Mouse (Mus musculus) cerebellum, adult 2 months (tissue): Measurements from ENCODE around the gene Sox8. TPM values are rescaled to one million over a fixed set of nuclear protein-coding genes. Genes with fewer than 3 reads are reported as not detected.

Source experiments
- DNase-seq, 2 experiments: peaks; one replicate each; pipeline ENCODE4 v3.0.0; 2021
- H3K27ac ChIP-seq: fragments of 200-500 bp; 2 replicates; pipeline ENCODE4 v1.5.1; 2012; ENCODE audit warnings: low read length, control low read depth, inconsistent platforms; ENCODE audit not compliant: insufficient read depth
- H3K27me3 ChIP-seq: fragments of 200-500 bp; 2 replicates; pipeline ENCODE4 v1.6.1; 2012; ENCODE audit warnings: inconsistent platforms, mild to moderate bottlenecking, low read length, moderate library complexity; ENCODE audit not compliant: control insufficient read depth, insufficient read depth
- H3K4me1 ChIP-seq: fragments of 200-500 bp; 2 replicates; pipeline ENCODE4 v1.6.1; 2011; ENCODE audit warnings: low read length; ENCODE audit not compliant: control insufficient read depth, insufficient read depth
- H3K4me3 ChIP-seq: fragments of 200-500 bp; replicated peaks from 2 replicates; pipeline ENCODE3; 2011; ENCODE audit warnings: mild to moderate bottlenecking, low read depth, low read length, control low read depth; ENCODE audit not compliant: insufficient read depth
- CTCF ChIP-seq: fragments of 200-500 bp; IDR thresholded peaks from 2 replicates; pipeline ENCODE4 v1.5.1; 2011; ENCODE audit warnings: low read depth, mild to moderate bottlenecking, control low read depth, low read length, moderate library complexity, borderline replicate concordance; ENCODE audit not compliant: insufficient read depth
- POLR2A ChIP-seq: fragments of 200-500 bp; IDR thresholded peaks from 2 replicates; pipeline ENCODE4 v1.6.1; 2011; ENCODE audit warnings: low read length, control low read depth, borderline replicate concordance; ENCODE audit not compliant: insufficient read depth
- WGBS: fragments of 180-500 bp; shearing (Covaris S2); methylation state at CpG from one replicate; pipeline ENCODE4 v1.1.7; 2018; 5-methylcytosine and 5-hydroxymethylcytosine counted together
- polyA plus RNA-seq: library from polyadenylated mRNA; depleted of rRNA; stranded (reverse); fragments of >200 nt; gene quantifications from 2 replicates; pipeline ENCODE4 v1.2.3, GENCODE M21; 2012

Sox8 gene
- polyA plus RNA-seq, 1 experiment = 38.0 TPM

DNA sequence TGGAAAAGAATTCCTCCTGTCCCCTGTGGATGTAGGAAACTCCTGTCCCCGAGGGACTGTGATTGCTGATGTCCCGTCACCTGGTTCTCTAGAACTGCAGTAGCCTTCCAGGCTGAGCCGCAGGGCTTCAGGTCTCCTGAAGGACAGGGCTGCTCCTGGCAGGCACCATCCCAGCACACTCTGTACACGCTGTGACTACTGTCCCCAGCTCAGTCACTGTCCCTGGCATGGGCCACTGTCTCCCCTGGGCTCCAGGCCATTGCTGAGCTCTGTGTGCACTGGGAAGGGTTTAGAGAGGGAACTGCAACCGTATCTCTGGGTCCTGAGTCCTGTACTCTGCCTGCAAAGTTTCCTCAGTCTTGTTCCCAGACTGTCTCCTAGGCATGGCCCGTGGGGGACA, 21.9 kb upstream of the Sox8 start:
- Histone ChIP-seq H3K4me3 (no peak overlapping the region), H3K27ac (no peak overlapping the region; the same call in 1 of the 2 replicates), H3K27me3 (no peaks in the 10 kb centered on the region), H3K4me1 (peaks cover 15% of the 10 kb centered on the region)
- no peak for TF ChIP-seq CTCF
- TF ChIP-seq POLR2A = no peak
- no peak for DNase-seq
- 69% methylated on average over 6 of the region's 6 CpGs for WGBS

DNA sequence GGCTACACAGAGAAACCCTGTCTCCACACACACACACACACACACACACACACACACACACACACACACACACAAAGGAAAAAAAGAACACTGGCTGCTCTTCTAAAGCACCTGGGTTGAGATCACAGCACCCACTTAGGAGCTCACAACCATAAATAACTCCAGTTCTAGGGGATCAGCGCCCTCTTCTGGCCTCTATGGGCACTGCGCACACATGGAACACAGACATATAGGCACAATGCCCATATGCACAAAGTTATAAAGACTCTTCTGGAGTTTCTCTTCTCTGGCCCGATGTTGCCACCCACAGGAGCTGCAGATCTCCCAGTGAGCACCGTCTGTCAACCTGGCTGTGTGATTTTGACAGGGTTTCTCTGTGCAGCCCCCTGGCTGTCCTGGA, 20.5 kb upstream of the Sox8 start:
- Histone ChIP-seq H3K4me1 (peaks cover 12% of the 10 kb centered on the region), H3K27ac (no peak overlapping the region), H3K27me3 (no peaks in the 10 kb centered on the region), H3K4me3 (no peak overlapping the region)
- TF ChIP-seq CTCF (peak; percentile 22; the same call in 1 of the 2 replicates), POLR2A (no peak)
- 89% methylated on average over 4 of the region's 4 CpGs for WGBS
- DNase-seq = no peak

DNA sequence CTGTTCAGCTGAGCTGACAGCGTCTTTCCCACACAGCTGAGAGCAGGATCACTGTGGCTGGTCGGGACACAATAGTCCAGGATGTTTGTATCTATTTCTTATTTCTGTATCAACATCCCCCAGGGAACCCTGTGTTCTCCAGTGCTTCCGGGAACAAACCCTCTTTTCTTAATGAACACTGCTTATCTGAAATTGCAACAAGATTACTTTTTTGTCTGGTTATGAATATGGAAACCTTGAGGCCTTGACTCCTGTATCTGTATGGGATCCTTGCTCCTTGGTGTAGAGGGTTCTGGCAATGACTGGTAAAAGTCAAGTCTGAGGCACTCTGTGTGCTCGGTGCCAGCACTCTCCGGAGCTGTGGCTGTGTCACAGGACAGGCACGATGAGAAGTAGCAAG, 19.6 kb upstream of the Sox8 start:
- DNase-seq = no peak
- TF ChIP-seq CTCF = no peak
- no peak for TF ChIP-seq POLR2A
- Histone ChIP-seq H3K4me1 (peaks cover 12% of the 10 kb centered on the region), H3K4me3 (no peak overlapping the region), H3K27me3 (no peaks in the 10 kb centered on the region), H3K27ac (no peak overlapping the region)
- WGBS = 92% methylated on average over 6 of the region's 6 CpGs

DNA sequence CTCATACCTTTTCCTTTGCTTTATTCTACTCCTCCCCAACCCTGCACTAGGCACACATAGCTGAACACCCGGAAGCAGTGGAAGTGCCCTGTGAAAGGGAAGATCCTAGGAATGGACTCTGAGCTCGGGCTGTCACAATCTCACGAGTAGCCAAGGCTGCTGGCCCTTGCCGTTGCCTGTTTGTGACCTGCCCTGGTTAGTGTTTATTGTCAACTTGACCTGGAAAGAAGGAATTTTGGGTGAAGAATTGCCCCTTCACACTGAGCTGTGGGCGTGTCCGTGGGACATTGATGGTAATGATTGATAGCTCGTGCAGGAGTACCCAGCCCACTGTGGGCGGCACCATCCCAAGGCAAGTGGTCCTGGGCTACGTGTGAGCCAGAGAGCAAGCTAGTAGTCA, 14.2 kb upstream of the Sox8 start:
- WGBS = 93% methylated on average over 9 of the region's 9 CpGs
- no peak for TF ChIP-seq CTCF
- no peak for TF ChIP-seq POLR2A
- Histone ChIP-seq H3K4me1 (0 out of 2 replicates have a peak, but pooled peaks cover 3% of the 10 kb centered on the region), H3K4me3 (no peak overlapping the region), H3K27me3 (no peaks in the 10 kb centered on the region), H3K27ac (no peak overlapping the region)
- no peak for DNase-seq

DNA sequence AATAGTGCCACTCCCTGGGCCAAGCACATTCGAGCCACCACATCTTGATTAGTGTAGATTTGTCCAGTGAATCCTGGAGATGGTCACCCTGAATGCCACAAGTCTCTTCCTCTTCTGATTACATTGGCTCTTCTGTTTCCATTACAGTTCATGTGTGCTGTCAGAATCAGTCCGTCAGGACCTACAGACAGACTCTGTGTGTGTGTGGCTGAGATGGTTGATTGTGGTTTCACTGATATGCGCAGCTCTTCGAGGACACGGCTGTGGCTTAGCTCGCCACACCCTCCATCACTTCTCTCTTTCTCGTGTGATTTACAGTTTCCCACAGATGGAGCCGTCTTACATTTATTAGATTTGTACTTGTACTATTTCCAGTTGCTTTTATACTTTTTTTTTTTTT, 13.4 kb upstream of the Sox8 start:
- Histone ChIP-seq H3K4me1 (0 out of 2 replicates have a peak, but pooled peaks cover 3% of the 10 kb centered on the region), H3K27ac (no peak overlapping the region), H3K27me3 (no peaks in the 10 kb centered on the region), H3K4me3 (no peak overlapping the region)
- TF ChIP-seq POLR2A (no peak), CTCF (no peak)
- 89% methylated on average over 8 of the region's 8 CpGs for WGBS
- no peak for DNase-seq

DNA sequence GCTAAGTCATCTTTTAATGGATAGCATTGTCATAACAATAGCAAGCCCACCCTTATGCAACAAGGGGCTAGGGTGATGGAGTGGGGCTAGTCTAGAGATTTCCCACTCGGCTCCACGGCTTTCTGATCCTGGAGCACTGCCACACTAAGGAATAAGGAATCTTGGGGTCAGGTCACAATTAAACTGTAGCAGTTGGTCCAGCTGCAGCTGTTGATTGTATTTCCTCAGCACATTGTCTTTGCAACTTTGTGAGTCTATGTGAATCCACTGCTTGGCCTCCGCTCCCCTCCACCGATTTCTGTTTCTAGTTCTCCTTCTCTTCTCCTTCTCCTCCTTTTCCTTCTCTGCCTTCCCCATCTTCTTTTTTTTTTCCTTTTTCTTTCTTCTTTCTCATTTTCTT, 12.6 kb upstream of the Sox8 start:
- no peak overlapping the region for H3K4me3 ChIP-seq
- no peak for TF ChIP-seq POLR2A
- no peak for TF ChIP-seq CTCF
- H3K27me3 ChIP-seq = no peaks in the 10 kb centered on the region
- 77% methylated on average over 4 of the region's 4 CpGs for WGBS
- DNase-seq = no peak
- no peak overlapping the region for H3K27ac ChIP-seq
- peaks cover 6% of the 10 kb centered on the region; the same call in 1 of the 2 replicates for H3K4me1 ChIP-seq

DNA sequence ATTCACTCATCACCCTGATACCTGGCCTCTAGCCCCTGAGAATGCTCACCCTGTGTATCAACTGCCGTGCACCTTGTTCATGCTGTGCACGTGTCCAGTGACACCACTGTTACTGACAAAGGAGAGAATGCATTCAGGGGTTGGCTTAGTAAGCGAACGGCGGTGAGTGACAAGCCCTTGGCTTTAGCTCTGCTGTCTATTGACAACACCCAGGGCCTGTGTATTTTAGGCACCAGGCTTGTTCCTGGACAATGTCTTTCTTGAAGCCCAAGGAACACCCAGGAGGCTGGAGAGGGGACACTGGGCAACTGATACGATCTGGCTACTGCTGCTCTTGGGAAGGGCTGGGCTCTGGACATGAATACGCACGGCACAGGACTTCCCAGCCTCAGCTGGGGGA, 11.6 kb upstream of the Sox8 start:
- TF ChIP-seq POLR2A (no peak), CTCF (no peak)
- 70% methylated on average over 8 of the region's 8 CpGs for WGBS
- no peak for DNase-seq
- H3K27me3 ChIP-seq = no peaks in the 10 kb centered on the region
- peaks cover 6% of the 10 kb centered on the region; the same call in 1 of the 2 replicates for H3K4me1 ChIP-seq
- no peak overlapping the region for H3K4me3 ChIP-seq
- no peak overlapping the region for H3K27ac ChIP-seq

DNA sequence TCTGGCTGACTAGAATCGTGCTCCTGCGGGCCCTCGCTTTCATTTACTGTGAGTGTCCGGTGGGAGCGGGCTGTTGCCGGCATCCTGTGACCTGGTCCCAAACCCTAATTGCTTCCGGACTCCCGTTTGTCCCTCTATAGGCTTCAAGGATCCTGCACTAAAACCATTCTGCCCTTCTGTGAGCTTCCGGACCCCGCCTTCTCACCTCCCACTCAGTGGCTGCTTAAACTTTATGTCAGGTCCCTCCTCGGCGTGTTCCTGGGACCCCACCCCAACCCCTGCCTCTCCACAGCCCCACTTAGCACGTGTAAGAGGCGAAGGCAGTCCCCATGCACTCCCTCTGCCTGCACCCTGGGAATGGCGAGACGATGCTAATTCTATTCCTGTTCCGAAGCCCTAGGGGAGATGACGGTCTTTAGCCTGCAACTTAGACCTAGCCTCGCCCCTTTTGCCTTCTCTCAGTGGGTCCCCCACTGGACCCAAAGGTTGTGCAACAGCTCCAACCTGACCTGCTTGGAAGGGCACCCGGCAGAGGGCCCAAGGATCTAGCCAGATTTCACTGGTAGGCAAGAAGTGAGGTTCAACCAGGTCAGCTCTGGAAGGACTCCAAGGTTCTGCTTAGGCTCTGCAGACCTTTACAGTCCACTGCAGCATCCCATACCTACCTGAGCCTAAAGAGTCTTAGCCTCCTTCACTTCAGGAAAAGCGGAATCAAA, 9.0 kb upstream of the Sox8 start:
- Histone ChIP-seq H3K27me3 (no peaks in the 10 kb centered on the region), H3K27ac (no peak overlapping the region), H3K4me1 (peaks cover 6% of the 10 kb centered on the region; the same call in 1 of the 2 replicates), H3K4me3 (peak overlapping the region; percentile 76)
- WGBS = 8% methylated on average over 21 of the region's 21 CpGs
- DNase-seq = peak in 1 of 2 experiments; percentile 38
- TF ChIP-seq CTCF (no peak), POLR2A (no peak)
